In the genomic region with DNA sequence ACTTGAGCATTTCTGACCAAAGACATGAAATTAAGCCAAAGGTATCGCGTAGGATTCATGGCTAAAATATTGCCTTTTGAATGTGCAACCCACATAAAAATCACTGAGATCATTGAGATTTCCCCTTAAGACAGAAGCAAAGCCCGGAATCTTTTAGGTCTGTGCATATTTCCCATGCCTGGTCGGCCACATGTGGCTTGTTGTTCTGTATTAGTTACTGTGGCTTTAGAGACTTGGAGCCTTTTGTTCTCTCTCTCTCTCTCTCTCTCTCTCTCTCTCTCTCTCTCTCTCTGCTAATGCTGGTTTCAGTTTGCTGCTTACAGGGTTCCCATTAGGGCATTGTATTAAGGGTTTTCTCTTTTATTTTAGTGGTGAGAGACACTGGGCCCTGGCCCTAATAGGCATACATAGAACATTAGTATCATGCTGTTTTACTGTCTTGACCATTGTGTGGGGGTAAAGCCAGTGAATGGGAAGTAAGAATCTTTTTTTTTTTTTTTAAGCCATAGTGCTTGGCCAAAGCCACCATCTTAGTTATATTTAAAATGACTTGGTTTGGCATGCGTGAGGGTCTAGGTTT, we compare ENCODE assay signal across 20 mouse cellular contexts.
A peak's percentile ranks its signal among the peaks of the same experiment; 100 is the strongest.
DNase-seq lines count a peak whose midpoint lies in the region; ATAC-seq and TF ChIP-seq lines count a peak whose summit lies in the region.
"Had no signal": no experiment of that assay in that cellular context is flagged by ENCODE, and none has a peak within 500 bp of the region (broad histone marks: within the 10 kb centered on the region; RNA-seq: fewer than 3 reads in every experiment).

No protein-coding gene starts in this region.

- H3ac ChIP-seq in myocyte (ENCODE audit: control insufficient read depth, insufficient read length), result no peak overlapping the region

- no peak overlapping the region for H3K9ac ChIP-seq in forebrain, embryonic 12.5 days
- H3K9ac ChIP-seq in forebrain, postnatal 0 days, result no peak overlapping the region
- no peak overlapping the region for H3K9ac ChIP-seq in neural tube, embryonic 12.5 days
- H3K9ac ChIP-seq: embryonic facial prominence, embryonic 12.5 days; heart, embryonic 15.5 days; hindbrain, embryonic 14.5 days had no signal

- no peak overlapping the region for H3K4me2 ChIP-seq in forebrain, embryonic 12.5 days
- H3K4me2 ChIP-seq in forebrain, postnatal 0 days (ENCODE audit: low read depth), result no peak overlapping the region
- no peak overlapping the region for H3K4me2 ChIP-seq in neural tube, embryonic 12.5 days (replicated peaks)
- H3K4me2 ChIP-seq in myocyte (ENCODE audit: low read depth), result peak overlapping the region; percentile 18
- H3K4me2 ChIP-seq: embryonic facial prominence, embryonic 12.5 days; heart, embryonic 11.5 days; heart, embryonic 15.5 days; hindbrain, embryonic 14.5 days had no signal

- no peak for TF ChIP-seq POLR2A in myocyte (IDR thresholded peaks at IDR 0.05; ENCODE audit: insufficient read length, low read depth)

- H3K79me2 ChIP-seq in myocyte (ENCODE audit: control insufficient read depth, insufficient read depth), result no peaks in the 10 kb centered on the region

- WGBS in forebrain, embryonic 12.5 days, result 54% methylated on average over 5 of the region's 5 CpGs
- 55% methylated on average over 5 of the region's 5 CpGs for WGBS in forebrain, postnatal 0 days
- WGBS in neural tube, embryonic 12.5 days, result 52% methylated on average over 5 of the region's 5 CpGs

- no peaks in the 10 kb centered on the region for H3K27me3 ChIP-seq in forebrain, embryonic 12.5 days
- no peaks in the 10 kb centered on the region for H3K27me3 ChIP-seq in forebrain, postnatal 0 days (ENCODE audit: insufficient read depth, low read length)
- H3K27me3 ChIP-seq in neural tube, embryonic 12.5 days (replicated peaks), result no peaks in the 10 kb centered on the region
- no peaks in the 10 kb centered on the region for H3K27me3 ChIP-seq in myocyte (ENCODE audit: control insufficient read depth, insufficient read depth, insufficient read length)
- H3K27me3 ChIP-seq: CH12.LX; embryonic facial prominence, embryonic 12.5 days; heart, embryonic 15.5 days had no signal

- H3K4me1 ChIP-seq in forebrain, embryonic 12.5 days, result no peaks in the 10 kb centered on the region
- no peaks in the 10 kb centered on the region for H3K4me1 ChIP-seq in forebrain, postnatal 0 days (ENCODE audit: insufficient read depth)
- no peaks in the 10 kb centered on the region for H3K4me1 ChIP-seq in neural tube, embryonic 12.5 days
- H3K4me1 ChIP-seq: embryonic facial prominence, embryonic 12.5 days; heart, embryonic 15.5 days had no signal

- H3K9me3 ChIP-seq in forebrain, embryonic 12.5 days, result no peaks in the 10 kb centered on the region
- no peaks in the 10 kb centered on the region for H3K9me3 ChIP-seq in forebrain, postnatal 0 days (ENCODE audit: low read length)
- no peaks in the 10 kb centered on the region for H3K9me3 ChIP-seq in neural tube, embryonic 12.5 days
- H3K9me3 ChIP-seq: embryonic facial prominence, embryonic 12.5 days; heart, embryonic 15.5 days had no signal

- 0 out of 2 replicates have a peak, but pooled peaks cover under 1% of the 10 kb centered on the region for H3K36me3 ChIP-seq in forebrain, embryonic 12.5 days (replicated peaks)
- no peaks in the 10 kb centered on the region for H3K36me3 ChIP-seq in forebrain, postnatal 0 days (ENCODE audit: insufficient read depth)
- H3K36me3 ChIP-seq in neural tube, embryonic 12.5 days, result no peaks in the 10 kb centered on the region; the same call in 1 of the 2 replicates
- no peaks in the 10 kb centered on the region for H3K36me3 ChIP-seq in myocyte (ENCODE audit: control insufficient read depth, insufficient read depth)
- H3K36me3 ChIP-seq: embryonic facial prominence, embryonic 12.5 days; heart, embryonic 15.5 days had no signal

- ATAC-seq in forebrain, embryonic 12.5 days (ENCODE audit: low FRiP score), result 0 out of 2 replicates have a peak, but pooled peaks have one; percentile 23
- no peak for ATAC-seq in forebrain, postnatal 0 days
- peak; percentile 73 for ATAC-seq in neural tube, embryonic 12.5 days (ENCODE audit: low FRiP score, low read depth)
- ATAC-seq: forebrain, embryonic 14.5 days had no signal

- no peak for DNase-seq in forebrain, postnatal 0 days
- no peak for DNase-seq in neural tube, embryonic 10.5 days (ENCODE audit: extremely low spot score, low spot score)
- no peak for DNase-seq in yolk sac, embryonic 10.5 days (ENCODE audit: low spot score)
- DNase-seq in cerebellum, postnatal 14 days, result no peak
- DNase-seq: adrenal gland, postnatal 10 days; cerebellum, adult 11 months; cerebellum, adult 8-10 months; cerebellum, postnatal 25 days; gastrocnemius, postnatal 14 days; heart, adult 2 months; heart, postnatal 14 days had no signal

- no peak overlapping the region for H3K27ac ChIP-seq in forebrain, embryonic 12.5 days
- H3K27ac ChIP-seq in forebrain, postnatal 0 days (ENCODE audit: low read depth, low read length), result no peak overlapping the region
- no peak overlapping the region for H3K27ac ChIP-seq in neural tube, embryonic 12.5 days
- H3K27ac ChIP-seq: embryonic facial prominence, embryonic 12.5 days; heart, adult 2 months; heart, embryonic 15.5 days; hindbrain, embryonic 14.5 days had no signal

- no peak for TF ChIP-seq CTCF in forebrain, postnatal 0 days (IDR thresholded peaks at IDR 0.05; ENCODE audit: low read depth)

- H3K4me3 ChIP-seq in forebrain, embryonic 12.5 days (replicated peaks), result no peak overlapping the region
- no peak overlapping the region for H3K4me3 ChIP-seq in forebrain, postnatal 0 days (ENCODE audit: low read depth, low read length)
- H3K4me3 ChIP-seq in neural tube, embryonic 12.5 days, result no peak overlapping the region
- H3K4me3 ChIP-seq in myocyte, result no peak overlapping the region
- H3K4me3 ChIP-seq: embryonic facial prominence, embryonic 12.5 days; heart, adult 2 months; heart, embryonic 15.5 days had no signal

TF ChIP-seq in myocyte, 11 proteins besides CTCF, POLR2A, EP300 and RAD21:
- TF ChIP-seq POLR2AphosphoS2 (IDR thresholded peaks at IDR 0.05; ENCODE audit: insufficient read length, low read depth), result no peak
- no peak for TF ChIP-seq E2F4 (IDR thresholded peaks at IDR 0.05; ENCODE audit: insufficient read depth)
- TF ChIP-seq MYOD1 (IDR thresholded peaks at IDR 0.05; ENCODE audit: control insufficient read depth in 1 of 3, insufficient read length in 2 of 3, low read depth in 2 of 3), result no peak
- no peak for TF ChIP-seq CEBPB (IDR thresholded peaks at IDR 0.05; ENCODE audit: insufficient read depth, poor library complexity, severe bottlenecking)
- TF ChIP-seq MAX (IDR thresholded peaks at IDR 0.05; ENCODE audit: low read depth), result no peak
- TF ChIP-seq TCF3 (IDR thresholded peaks at IDR 0.05; ENCODE audit: insufficient read length, low read depth), result no peak
- TF ChIP-seq REST (IDR thresholded peaks at IDR 0.05; ENCODE audit: insufficient read depth, insufficient read length), result no peak
- no peak for TF ChIP-seq MYOG (IDR thresholded peaks at IDR 0.05; ENCODE audit: control insufficient read depth in 1 of 3, insufficient read depth in 1 of 3, insufficient read length in 2 of 3, low read depth in 2 of 3)
- TF ChIP-seq SRF (IDR thresholded peaks at IDR 0.05; ENCODE audit: control insufficient read depth, insufficient read length, low read depth), result no peak
- TF ChIP-seq USF1 (IDR thresholded peaks at IDR 0.05; ENCODE audit: low read depth), result no peak
- no peak for TF ChIP-seq TCF12 (IDR thresholded peaks at IDR 0.05; ENCODE audit: insufficient read depth, poor library complexity, severe bottlenecking)
